In the genomic region with DNA sequence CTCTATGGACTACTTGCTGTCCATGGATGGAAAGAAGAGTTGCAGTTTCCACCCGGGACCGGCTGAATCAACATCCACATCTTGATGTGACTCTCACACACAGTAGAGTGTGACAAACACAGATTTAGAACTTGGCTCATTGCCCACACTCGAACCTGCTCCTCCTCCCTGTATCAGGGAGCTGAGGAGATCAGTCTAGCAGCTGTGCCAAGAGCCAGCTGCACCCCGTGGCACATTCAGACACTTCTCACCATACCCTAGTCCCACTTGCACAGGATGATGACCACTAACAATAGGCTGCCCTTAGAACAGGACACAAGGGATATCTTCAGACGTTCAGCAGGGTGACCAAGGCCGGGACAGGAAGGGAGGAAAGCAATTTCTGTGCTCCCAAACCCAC, we compare ENCODE assay signal across 12 mouse cellular contexts. TPM values are rescaled to one million over a fixed set of nuclear protein-coding genes. Genes with fewer than 3 reads are reported as not detected.
DNase-seq lines count a peak whose midpoint lies in the region; ATAC-seq lines count a peak whose summit lies in the region.
"Had no signal": no experiment of that assay in that cellular context is flagged by ENCODE, and none has a peak within 500 bp of the region (broad histone marks: within the 10 kb centered on the region; RNA-seq: fewer than 3 reads in every experiment).

No protein-coding gene starts in this region.

- H3K4me2 ChIP-seq in forebrain, embryonic 14.5 days (ENCODE audit: low read length): 0 out of 2 replicates have a peak overlapping the region, but pooled peaks have one; percentile 97
- H3K4me2 ChIP-seq in forebrain, embryonic 12.5 days: no peak overlapping the region
- no peak overlapping the region for H3K4me2 ChIP-seq in lung, embryonic 16.5 days (ENCODE audit: low read depth, low read length)
- H3K4me2 ChIP-seq in forebrain, embryonic 16.5 days (ENCODE audit: low read length): peak overlapping the region; percentile 76; the same call in 1 of the 2 replicates
- H3K4me2 ChIP-seq in midbrain, embryonic 16.5 days (ENCODE audit: low read length): no peak overlapping the region

- no peak overlapping the region for H3K4me3 ChIP-seq in forebrain, embryonic 14.5 days (ENCODE audit: low read depth, low read length)
- H3K4me3 ChIP-seq in forebrain, embryonic 12.5 days (replicated peaks): no peak overlapping the region
- no peak overlapping the region for H3K4me3 ChIP-seq in lung, embryonic 16.5 days (ENCODE audit: low read length)
- no peak overlapping the region for H3K4me3 ChIP-seq in forebrain, embryonic 16.5 days (replicated peaks; ENCODE audit: low read length)
- no peak overlapping the region for H3K4me3 ChIP-seq in midbrain, embryonic 16.5 days (ENCODE audit: low read depth, low read length)
- H3K4me3 ChIP-seq: heart, adult 2 months; limb, embryonic 12.5 days; megakaryocyte, embryonic 14.5 days had no signal

- H3K36me3 ChIP-seq in forebrain, embryonic 14.5 days (ENCODE audit: control insufficient read depth, insufficient read depth, low read length): no peaks in the 10 kb centered on the region
- no peaks in the 10 kb centered on the region for H3K36me3 ChIP-seq in forebrain, embryonic 12.5 days (replicated peaks)
- H3K36me3 ChIP-seq in lung, embryonic 16.5 days (ENCODE audit: control insufficient read depth, insufficient read depth, low read length): no peaks in the 10 kb centered on the region
- H3K36me3 ChIP-seq in forebrain, embryonic 16.5 days (ENCODE audit: control insufficient read depth, insufficient read depth): no peaks in the 10 kb centered on the region
- H3K36me3 ChIP-seq in midbrain, embryonic 16.5 days (ENCODE audit: control insufficient read depth, insufficient read depth, low read length): no peaks in the 10 kb centered on the region
- H3K36me3 ChIP-seq: limb, embryonic 12.5 days had no signal

- ATAC-seq in forebrain, embryonic 14.5 days: peak; percentile 81
- no peak for ATAC-seq in forebrain, embryonic 12.5 days (ENCODE audit: low FRiP score)
- 0 out of 2 replicates have a peak, but pooled peaks have one; percentile 19 for ATAC-seq in lung, embryonic 16.5 days (ENCODE audit: low read depth)
- peak; percentile 82 for ATAC-seq in forebrain, embryonic 16.5 days
- ATAC-seq in midbrain, embryonic 16.5 days: peak; percentile 23; the same call in 1 of the 2 replicates
- no peak for ATAC-seq in CD4-positive, CD25-positive, alpha-beta regulatory T cell, adult 4 months

- H3K27me3 ChIP-seq in forebrain, embryonic 14.5 days (replicated peaks; ENCODE audit: control insufficient read depth, insufficient read depth, low read length): 0 out of 2 replicates have a peak, but pooled peaks cover 2% of the 10 kb centered on the region
- peaks cover 28% of the 10 kb centered on the region for H3K27me3 ChIP-seq in forebrain, embryonic 12.5 days
- peaks cover 3% of the 10 kb centered on the region for H3K27me3 ChIP-seq in lung, embryonic 16.5 days (ENCODE audit: control insufficient read depth, insufficient read depth, low read depth, low read length)
- H3K27me3 ChIP-seq in forebrain, embryonic 16.5 days (replicated peaks; ENCODE audit: control insufficient read depth, insufficient read depth, low read length): peaks cover 6% of the 10 kb centered on the region; the same call in 1 of the 2 replicates
- no peaks in the 10 kb centered on the region for H3K27me3 ChIP-seq in midbrain, embryonic 16.5 days (ENCODE audit: control insufficient read depth, insufficient read depth, low read depth, low read length)

- H3K4me1 ChIP-seq in forebrain, embryonic 14.5 days (ENCODE audit: control insufficient read depth, insufficient read depth, low read length): peaks cover 11% of the 10 kb centered on the region
- 0 out of 2 replicates have a peak, but pooled peaks cover 7% of the 10 kb centered on the region for H3K4me1 ChIP-seq in forebrain, embryonic 12.5 days
- H3K4me1 ChIP-seq in lung, embryonic 16.5 days (replicated peaks; ENCODE audit: control insufficient read depth, insufficient read depth, low read length): peaks cover 8% of the 10 kb centered on the region; the same call in 1 of the 2 replicates
- H3K4me1 ChIP-seq in forebrain, embryonic 16.5 days (replicated peaks; ENCODE audit: control insufficient read depth, insufficient read depth, low read length): peaks cover 13% of the 10 kb centered on the region
- H3K4me1 ChIP-seq in midbrain, embryonic 16.5 days (ENCODE audit: control insufficient read depth, insufficient read depth, low read length): no peaks in the 10 kb centered on the region

- no peak overlapping the region for H3K27ac ChIP-seq in forebrain, embryonic 14.5 days (ENCODE audit: low read depth, low read length)
- H3K27ac ChIP-seq in forebrain, embryonic 12.5 days: no peak overlapping the region
- H3K27ac ChIP-seq in lung, embryonic 16.5 days (ENCODE audit: low read length): no peak overlapping the region
- H3K27ac ChIP-seq in forebrain, embryonic 16.5 days (ENCODE audit: low read length): no peak overlapping the region
- H3K27ac ChIP-seq in midbrain, embryonic 16.5 days (ENCODE audit: low read length): no peak overlapping the region
- H3K27ac ChIP-seq: heart, adult 2 months; limb, embryonic 12.5 days had no signal

- H3K9ac ChIP-seq in forebrain, embryonic 14.5 days (ENCODE audit: low read length): no peak overlapping the region
- H3K9ac ChIP-seq in forebrain, embryonic 12.5 days: no peak overlapping the region
- no peak overlapping the region for H3K9ac ChIP-seq in lung, embryonic 16.5 days (ENCODE audit: low read length)
- no peak overlapping the region for H3K9ac ChIP-seq in forebrain, embryonic 16.5 days (replicated peaks; ENCODE audit: low read depth, low read length)
- no peak overlapping the region for H3K9ac ChIP-seq in midbrain, embryonic 16.5 days (ENCODE audit: low read depth, low read length)
- H3K9ac ChIP-seq: limb, embryonic 12.5 days had no signal

- DNase-seq in forebrain, embryonic 14.5 days (ENCODE audit: low spot score): peak; percentile 77
- DNase-seq in lung, postnatal 25 days (ENCODE audit: low spot score): no peak
- DNase-seq in adrenal gland, postnatal 36 days: no peak
- DNase-seq: kidney, adult 9 months had no signal

- H3K9me3 ChIP-seq in forebrain, embryonic 14.5 days (replicated peaks; ENCODE audit: control insufficient read depth, low read length): no peaks in the 10 kb centered on the region
- H3K9me3 ChIP-seq in forebrain, embryonic 12.5 days: no peaks in the 10 kb centered on the region
- no peaks in the 10 kb centered on the region for H3K9me3 ChIP-seq in lung, embryonic 16.5 days (ENCODE audit: control insufficient read depth, low read length)
- H3K9me3 ChIP-seq in forebrain, embryonic 16.5 days (ENCODE audit: control insufficient read depth, low read length): no peaks in the 10 kb centered on the region
- no peaks in the 10 kb centered on the region for H3K9me3 ChIP-seq in midbrain, embryonic 16.5 days (replicated peaks; ENCODE audit: control insufficient read depth, low read length, poor library complexity, severe bottlenecking)
- H3K9me3 ChIP-seq: limb, embryonic 12.5 days had no signal

- WGBS in forebrain, embryonic 14.5 days: 40% methylated on average over 6 of the region's 6 CpGs
- WGBS in forebrain, embryonic 12.5 days: 65% methylated on average over 6 of the region's 6 CpGs
- WGBS in lung, embryonic 16.5 days: 27% methylated on average over 6 of the region's 6 CpGs
- 36% methylated on average over 6 of the region's 6 CpGs for WGBS in forebrain, embryonic 16.5 days
- 54% methylated on average over 6 of the region's 6 CpGs for WGBS in midbrain, embryonic 16.5 days

RNA-seq across cellular contexts. Expression of a gene that starts 1.1 kb away (rescaled TPM):
- polyA plus RNA-seq in forebrain, embryonic 14.5 days (2014; fragmentation: Nextera tagmentation; extraction: Ambion mirVana): 1.5 and 2.1 TPM in 2 replicates
- 3.6 and 4.1 TPM in 2 replicates for polyA plus RNA-seq in forebrain, embryonic 12.5 days (2016; fragmentation: Nextera tagmentation; extraction: Ambion mirVana)
- polyA plus RNA-seq in lung, embryonic 16.5 days (2015; fragmentation: Nextera tagmentation; extraction: Ambion mirVana): 10.6 and 10.7 TPM in 2 replicates
- polyA plus RNA-seq in forebrain, embryonic 16.5 days (2015; fragmentation: Nextera tagmentation; extraction: Ambion mirVana): 1.1 and 1.5 TPM in 2 replicates
- 0.97 and 1.0 TPM in 2 replicates for polyA plus RNA-seq in midbrain, embryonic 16.5 days (2015; fragmentation: Nextera tagmentation; extraction: Ambion mirVana)
- not detected for polyA plus RNA-seq in CD4-positive, CD25-positive, alpha-beta regulatory T cell, adult 4 months (2017; shearing (Covaris generic))
- under 1 TPM; 0.26 to 0.30 TPM for total RNA-seq in adrenal gland, postnatal 36 days (2021)

RNA-seq across cellular contexts. Expression of a gene that starts 26.4 kb away (rescaled TPM):
- 10.2 and 14.7 TPM in 2 replicates for polyA plus RNA-seq in forebrain, embryonic 14.5 days (2014; fragmentation: Nextera tagmentation; extraction: Ambion mirVana)
- polyA plus RNA-seq in forebrain, embryonic 12.5 days (2016; fragmentation: Nextera tagmentation; extraction: Ambion mirVana): 13.5 and 13.7 TPM in 2 replicates
- polyA plus RNA-seq in lung, embryonic 16.5 days (2015; fragmentation: Nextera tagmentation; extraction: Ambion mirVana): 14.9 and 16.2 TPM in 2 replicates
- polyA plus RNA-seq in forebrain, embryonic 16.5 days (2015; fragmentation: Nextera tagmentation; extraction: Ambion mirVana): 16.6 and 18.2 TPM in 2 replicates
- polyA plus RNA-seq in midbrain, embryonic 16.5 days (2015; fragmentation: Nextera tagmentation; extraction: Ambion mirVana): 15.9 and 18.5 TPM in 2 replicates
- 10 to 100 TPM; 11.0 to 11.8 TPM for polyA plus RNA-seq in CD4-positive, CD25-positive, alpha-beta regulatory T cell, adult 4 months (2017; shearing (Covaris generic))
- total RNA-seq in adrenal gland, postnatal 36 days (2021): 10 to 100 TPM in 1 of 2 experiments, 1 to 10 TPM in 1; 7.4 to 16.4 TPM

Comparison
In these comparisons a context has a peak if more than half of its experiments do, and no peak if none do; other contexts are left out.
1. ATAC-seq: peak in forebrain, embryonic 14.5 days (single experiment), lung, embryonic 16.5 days (single experiment), forebrain, embryonic 16.5 days (single experiment) and midbrain, embryonic 16.5 days (single experiment); none in forebrain, embryonic 12.5 days (single experiment) and CD4-positive, CD25-positive, alpha-beta regulatory T cell, adult 4 months (single experiment).
2. H3K4me2 ChIP-seq: peak in forebrain, embryonic 14.5 days (single experiment) and forebrain, embryonic 16.5 days (single experiment); none in forebrain, embryonic 12.5 days (single experiment), lung, embryonic 16.5 days (single experiment) and midbrain, embryonic 16.5 days (single experiment).